Mouse (Mus musculus): ENCODE measurements at regions not wholly inside any gene's neighbourhood (a gene's known extent, or its start where the extent isn't known, plus 50 kb on each side); places are given as distances from the start of the nearest gene placed in this dataset.

GRCm38 (mm10) chr15:30029257-30029899 lies 143.0 kb upstream of the Ctnnd2 start:
- Histone ChIP-seq H3K27ac (ENCODE audit: low read depth, low read length) (no peak overlapping the region), H3K4me2 (replicated peaks; ENCODE audit: low read depth, low read length) (no peak overlapping the region), H3K4me1 (ENCODE audit: control insufficient read depth, insufficient read depth, low read length) (no peaks in the 10 kb centered on the region), H3K9ac (ENCODE audit: low read depth, low read length) (no peak overlapping the region), H3K4me3 (ENCODE audit: low read length) (no peak overlapping the region), H3K27me3 (ENCODE audit: control insufficient read depth, insufficient read depth, low read length) (no peaks in the 10 kb centered on the region), H3K36me3 (ENCODE audit: control insufficient read depth, insufficient read depth, low read length) (no peaks in the 10 kb centered on the region), H3K9me3 (ENCODE audit: control insufficient read depth, low read length) (no peaks in the 10 kb centered on the region)
- ATAC-seq (ENCODE audit: low FRiP score, low TSS enrichment): 0 out of 2 replicates have a peak, but pooled peaks have one; percentile 43
- 59% methylated on average over 4 of the region's 4 CpGs for WGBS

- H3K4me3 ChIP-seq (ENCODE audit: low read length): no peak overlapping the region
Measured at GRCm38 (mm10) chr15:30035367-30035766, 137.0 kb upstream of the Ctnnd2 start.

GRCm38 (mm10) chr15:30050851-30051250 lies 121.5 kb upstream of the Ctnnd2 start:
- Histone ChIP-seq H3K4me1 (ENCODE audit: control insufficient read depth, insufficient read depth, low read length) (no peaks in the 10 kb centered on the region), H3K27ac (ENCODE audit: low read depth, low read length) (no peak overlapping the region), H3K36me3 (ENCODE audit: control insufficient read depth, insufficient read depth, low read length) (no peaks in the 10 kb centered on the region), H3K27me3 (ENCODE audit: control insufficient read depth, insufficient read depth, low read length) (no peaks in the 10 kb centered on the region), H3K4me2 (replicated peaks; ENCODE audit: low read depth, low read length) (no peak overlapping the region), H3K9me3 (ENCODE audit: control insufficient read depth, low read length) (no peaks in the 10 kb centered on the region), H3K9ac (ENCODE audit: low read depth, low read length) (no peak overlapping the region), H3K4me3 (ENCODE audit: low read length) (no peak overlapping the region)
- ATAC-seq (ENCODE audit: low FRiP score, low TSS enrichment): no peak
- 77% methylated on average over 5 of the region's 5 CpGs for WGBS

More at GRCm38 (mm10) chr15:30035367-30035766, 137.0 kb upstream of the Ctnnd2 start:
- Histone ChIP-seq H3K36me3 (ENCODE audit: control insufficient read depth, insufficient read depth, low read length) (no peaks in the 10 kb centered on the region), H3K27me3 (ENCODE audit: control insufficient read depth, insufficient read depth, low read length) (no peaks in the 10 kb centered on the region), H3K9ac (ENCODE audit: low read depth, low read length) (no peak overlapping the region), H3K4me2 (replicated peaks; ENCODE audit: low read depth, low read length) (no peak overlapping the region), H3K4me1 (ENCODE audit: control insufficient read depth, insufficient read depth, low read length) (no peaks in the 10 kb centered on the region), H3K9me3 (ENCODE audit: control insufficient read depth, low read length) (no peaks in the 10 kb centered on the region), H3K27ac (ENCODE audit: low read depth, low read length) (no peak overlapping the region)
- WGBS: 98% methylated on average over 2 of the region's 2 CpGs
- ATAC-seq (ENCODE audit: low FRiP score, low TSS enrichment): no peak

- no peak overlapping the region for H3K9ac ChIP-seq (ENCODE audit: low read depth, low read length)
- no peaks in the 10 kb centered on the region for H3K27me3 ChIP-seq (ENCODE audit: control insufficient read depth, insufficient read depth, low read length)
- H3K36me3 ChIP-seq (ENCODE audit: control insufficient read depth, insufficient read depth, low read length): no peaks in the 10 kb centered on the region
- H3K9me3 ChIP-seq (ENCODE audit: control insufficient read depth, low read length): no peaks in the 10 kb centered on the region
- H3K27ac ChIP-seq (ENCODE audit: low read depth, low read length): no peak overlapping the region
- ATAC-seq (ENCODE audit: low FRiP score, low TSS enrichment): no peak
- no peak overlapping the region for H3K4me3 ChIP-seq (ENCODE audit: low read length)
- H3K4me2 ChIP-seq (replicated peaks; ENCODE audit: low read depth, low read length): no peak overlapping the region
- 84% methylated on average over 7 of the region's 7 CpGs for WGBS
- no peaks in the 10 kb centered on the region for H3K4me1 ChIP-seq (ENCODE audit: control insufficient read depth, insufficient read depth, low read length)
Measured at GRCm38 (mm10) chr15:30059808-30060207, 112.6 kb upstream of the Ctnnd2 start.

- no peaks in the 10 kb centered on the region for H3K36me3 ChIP-seq (ENCODE audit: control insufficient read depth, insufficient read depth, low read length)
- H3K4me3 ChIP-seq (ENCODE audit: low read length): no peak overlapping the region
- no peak overlapping the region for H3K9ac ChIP-seq (ENCODE audit: low read depth, low read length)
- H3K4me2 ChIP-seq (replicated peaks; ENCODE audit: low read depth, low read length): no peak overlapping the region
- H3K27me3 ChIP-seq (ENCODE audit: control insufficient read depth, insufficient read depth, low read length): no peaks in the 10 kb centered on the region
- H3K27ac ChIP-seq (ENCODE audit: low read depth, low read length): no peak overlapping the region
- ATAC-seq (ENCODE audit: low FRiP score, low TSS enrichment): no peak
- H3K9me3 ChIP-seq (ENCODE audit: control insufficient read depth, low read length): no peaks in the 10 kb centered on the region
- WGBS: 76% methylated on average over 3 of the region's 3 CpGs
- H3K4me1 ChIP-seq (ENCODE audit: control insufficient read depth, insufficient read depth, low read length): no peaks in the 10 kb centered on the region
Measured at GRCm38 (mm10) chr15:30060505-30061342, 111.7 kb upstream of the Ctnnd2 start.

GRCm38 (mm10) chr15:30071668-30072067 lies 100.7 kb upstream of the Ctnnd2 start:
- Histone ChIP-seq H3K4me3 (ENCODE audit: low read length) (no peak overlapping the region), H3K9ac (ENCODE audit: low read depth, low read length) (no peak overlapping the region), H3K4me1 (ENCODE audit: control insufficient read depth, insufficient read depth, low read length) (no peaks in the 10 kb centered on the region), H3K36me3 (ENCODE audit: control insufficient read depth, insufficient read depth, low read length) (no peaks in the 10 kb centered on the region), H3K9me3 (ENCODE audit: control insufficient read depth, low read length) (peaks cover 2% of the 10 kb centered on the region), H3K27ac (ENCODE audit: low read depth, low read length) (no peak overlapping the region), H3K27me3 (ENCODE audit: control insufficient read depth, insufficient read depth, low read length) (no peaks in the 10 kb centered on the region), H3K4me2 (replicated peaks; ENCODE audit: low read depth, low read length) (no peak overlapping the region)
- no peak for ATAC-seq (ENCODE audit: low FRiP score, low TSS enrichment)
- WGBS: 46% methylated on average over 2 of the region's 2 CpGs

- no peak overlapping the region for H3K4me3 ChIP-seq (ENCODE audit: low read length)
- no peaks in the 10 kb centered on the region for H3K4me1 ChIP-seq (ENCODE audit: control insufficient read depth, insufficient read depth, low read length)
- peaks cover 2% of the 10 kb centered on the region for H3K9me3 ChIP-seq (ENCODE audit: control insufficient read depth, low read length)
- ATAC-seq (ENCODE audit: low FRiP score, low TSS enrichment): no peak
- H3K4me2 ChIP-seq (replicated peaks; ENCODE audit: low read depth, low read length): no peak overlapping the region
- no peak overlapping the region for H3K9ac ChIP-seq (ENCODE audit: low read depth, low read length)
- H3K27ac ChIP-seq (ENCODE audit: low read depth, low read length): no peak overlapping the region
- H3K36me3 ChIP-seq (ENCODE audit: control insufficient read depth, insufficient read depth, low read length): no peaks in the 10 kb centered on the region
- no peaks in the 10 kb centered on the region for H3K27me3 ChIP-seq (ENCODE audit: control insufficient read depth, insufficient read depth, low read length)
- 59% methylated on average over 1 of the region's 1 CpGs for WGBS
Measured at GRCm38 (mm10) chr15:30072301-30072700, 100.1 kb upstream of the Ctnnd2 start.

GRCm38 (mm10) chr15:30087120-30087519 lies 85.3 kb upstream of the Ctnnd2 start:
- Histone ChIP-seq H3K36me3 (ENCODE audit: control insufficient read depth, insufficient read depth, low read length) (no peaks in the 10 kb centered on the region), H3K9me3 (ENCODE audit: control insufficient read depth, low read length) (no peaks in the 10 kb centered on the region), H3K4me3 (ENCODE audit: low read length) (no peak overlapping the region), H3K27me3 (ENCODE audit: control insufficient read depth, insufficient read depth, low read length) (no peaks in the 10 kb centered on the region), H3K9ac (ENCODE audit: low read depth, low read length) (no peak overlapping the region), H3K4me2 (replicated peaks; ENCODE audit: low read depth, low read length) (no peak overlapping the region), H3K4me1 (ENCODE audit: control insufficient read depth, insufficient read depth, low read length) (no peaks in the 10 kb centered on the region), H3K27ac (ENCODE audit: low read depth, low read length) (no peak overlapping the region)
- 91% methylated on average over 6 of the region's 6 CpGs for WGBS
- no peak for ATAC-seq (ENCODE audit: low FRiP score, low TSS enrichment)

GRCm38 (mm10) chr15:30122061-30122460 lies 50.3 kb upstream of the Ctnnd2 start:
- H3K36me3 ChIP-seq (ENCODE audit: control insufficient read depth, insufficient read depth, low read length): no peaks in the 10 kb centered on the region
- WGBS: 76% methylated on average over 3 of the region's 3 CpGs
- H3K9me3 ChIP-seq (ENCODE audit: control insufficient read depth, low read length): no peaks in the 10 kb centered on the region
- no peak overlapping the region for H3K9ac ChIP-seq (ENCODE audit: low read depth, low read length)
- no peak overlapping the region for H3K4me2 ChIP-seq (replicated peaks; ENCODE audit: low read depth, low read length)
- no peak overlapping the region for H3K27ac ChIP-seq (ENCODE audit: low read depth, low read length)
- ATAC-seq (ENCODE audit: low FRiP score, low TSS enrichment): no peak
- no peaks in the 10 kb centered on the region for H3K4me1 ChIP-seq (ENCODE audit: control insufficient read depth, insufficient read depth, low read length)
- H3K4me3 ChIP-seq (ENCODE audit: low read length): no peak overlapping the region
- H3K27me3 ChIP-seq (ENCODE audit: control insufficient read depth, insufficient read depth, low read length): no peaks in the 10 kb centered on the region
